20 mouse cellular contexts compared by ENCODE assay signal in the genomic region with DNA sequence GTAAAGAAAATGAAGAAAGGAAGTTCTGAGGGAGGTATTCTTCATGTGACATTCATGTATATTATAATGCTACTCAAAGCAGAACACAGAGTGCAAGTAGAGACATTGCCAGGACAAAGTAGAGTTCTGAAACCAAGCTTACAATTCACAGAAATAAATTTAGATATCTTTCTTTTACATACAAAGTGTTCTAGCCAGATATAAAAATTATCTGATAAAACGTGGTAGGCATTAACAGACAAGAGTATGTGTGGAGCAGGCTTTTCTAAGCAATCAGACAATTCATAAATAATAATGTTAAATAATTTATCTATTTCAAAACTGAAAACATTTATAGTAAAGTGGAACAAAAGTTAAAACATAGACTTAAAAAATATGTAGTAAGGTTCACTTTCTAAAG. TPM values are rescaled to one million over a fixed set of nuclear protein-coding genes. Genes with fewer than 3 reads are reported as not detected.
DNase-seq lines count a peak whose midpoint lies in the region; ATAC-seq lines count a peak whose summit lies in the region.
"Had no signal": no experiment of that assay in that cellular context is flagged by ENCODE, and none has a peak within 500 bp of the region (broad histone marks: within the 10 kb centered on the region; RNA-seq: fewer than 3 reads in every experiment).

No protein-coding gene starts in this region.

- peak overlapping the region; percentile 28 for H3K4me2 ChIP-seq in liver, embryonic 12.5 days
- no peak overlapping the region for H3K4me2 ChIP-seq in liver, embryonic 16.5 days (ENCODE audit: low read depth, low read length)
- H3K4me2 ChIP-seq: embryonic facial prominence, embryonic 15.5 days; heart, embryonic 12.5 days; hindbrain, embryonic 14.5 days had no signal

- no peak overlapping the region for H3K27ac ChIP-seq in liver, embryonic 12.5 days
- no peak overlapping the region for H3K27ac ChIP-seq in liver, embryonic 16.5 days (ENCODE audit: low read length)
- H3K27ac ChIP-seq: embryonic facial prominence, embryonic 15.5 days; forebrain, embryonic 10.5 days; gastrocnemius, adult 2 months; hindbrain, embryonic 10.5 days; hindbrain, embryonic 14.5 days had no signal

- no peaks in the 10 kb centered on the region for H3K9me3 ChIP-seq in liver, embryonic 12.5 days (replicated peaks)
- no peaks in the 10 kb centered on the region for H3K9me3 ChIP-seq in liver, embryonic 16.5 days (replicated peaks; ENCODE audit: control insufficient read depth, low read length)
- H3K9me3 ChIP-seq: embryonic facial prominence, embryonic 15.5 days; forebrain, embryonic 10.5 days; heart, embryonic 12.5 days; hindbrain, embryonic 10.5 days had no signal

- no peaks in the 10 kb centered on the region for H3K27me3 ChIP-seq in liver, embryonic 12.5 days (replicated peaks)
- no peaks in the 10 kb centered on the region for H3K27me3 ChIP-seq in liver, embryonic 16.5 days (ENCODE audit: control insufficient read depth, insufficient read depth, low read depth, low read length)
- H3K27me3 ChIP-seq: embryonic facial prominence, embryonic 15.5 days; heart, embryonic 12.5 days had no signal

- H3K36me3 ChIP-seq in liver, embryonic 12.5 days = peaks cover 15% of the 10 kb centered on the region
- no peaks in the 10 kb centered on the region for H3K36me3 ChIP-seq in liver, embryonic 16.5 days (ENCODE audit: control insufficient read depth, insufficient read depth)
- H3K36me3 ChIP-seq: embryonic facial prominence, embryonic 15.5 days; heart, embryonic 12.5 days had no signal

- no peak overlapping the region for H3K4me3 ChIP-seq in liver, embryonic 12.5 days
- no peak overlapping the region for H3K4me3 ChIP-seq in liver, embryonic 16.5 days (ENCODE audit: low read depth, low read length)
- H3K4me3 ChIP-seq: embryonic facial prominence, embryonic 15.5 days; erythroblast, embryonic 14.5 days; forebrain, embryonic 10.5 days; gastrocnemius, adult 2 months; heart, embryonic 12.5 days; hindbrain, embryonic 10.5 days had no signal

- ATAC-seq in liver, embryonic 12.5 days = peak; percentile 72; the same call in 1 of the 2 replicates
- ATAC-seq in liver, embryonic 16.5 days (ENCODE audit: low read depth) = peak; percentile 59; the same call in 1 of the 2 replicates
- ATAC-seq: forebrain, embryonic 14.5 days had no signal

- 16% methylated on average over 1 of the region's 1 CpGs for WGBS in liver, embryonic 12.5 days (ENCODE audit: insufficient replicate concordance)
- 23% methylated on average over 1 of the region's 1 CpGs for WGBS in liver, embryonic 16.5 days (ENCODE audit: insufficient replicate concordance)

- DNase-seq in c-Kit-negative CD71-positive TER-119-positive erythroid progenitor cells, embryonic 14.5 days (ENCODE audit: low read depth, low spot score) = peak; percentile 4
- no peak for DNase-seq in urinary bladder, adult 18-20 months (ENCODE audit: low spot score in 2 of 2)
- no peak for DNase-seq in layer of hippocampus, postnatal 14 days (ENCODE audit: low spot score in 2 of 2)
- no peak for DNase-seq in right cerebral cortex, postnatal 10 days (ENCODE audit: low spot score in 2 of 2)
- DNase-seq in cerebellum, postnatal 14 days = no peak
- DNase-seq: adrenal gland, postnatal 10 days; cerebellum, adult 2 months; cerebellum, postnatal 10 days; embryo, embryonic 11 days; gastrocnemius, adult 2 months; gastrocnemius, postnatal 25 days had no signal

- no peak overlapping the region for H3K9ac ChIP-seq in liver, embryonic 12.5 days
- no peak overlapping the region for H3K9ac ChIP-seq in liver, embryonic 16.5 days (ENCODE audit: low read depth, low read length)
- H3K9ac ChIP-seq: embryonic facial prominence, embryonic 15.5 days; heart, embryonic 12.5 days; hindbrain, embryonic 14.5 days had no signal

- H3K4me1 ChIP-seq in liver, embryonic 12.5 days = peaks cover 20% of the 10 kb centered on the region
- no peaks in the 10 kb centered on the region; the same call in 1 of the 2 replicates for H3K4me1 ChIP-seq in liver, embryonic 16.5 days (ENCODE audit: control insufficient read depth, low read depth, low read length)
- H3K4me1 ChIP-seq: hindbrain, embryonic 10.5 days had no signal

RNA-seq across cellular contexts. Expression of gene Exoc4, which starts 49.9 kb away (rescaled TPM):
- 17.0 and 17.6 TPM in 2 replicates for polyA plus RNA-seq in liver, embryonic 12.5 days (2016; fragmentation: Nextera tagmentation; extraction: Ambion mirVana)
- polyA plus RNA-seq in liver, embryonic 16.5 days (2015; fragmentation: Nextera tagmentation; extraction: Ambion mirVana) = 10.9 and 11.3 TPM in 2 replicates
- total RNA-seq in layer of hippocampus, postnatal 14 days (2021) = 10 to 100 TPM; 75.5 to 76.5 TPM
